Mouse (Mus musculus) forebrain, postnatal 0 days (tissue): ENCODE data around the gene Igf1r. TPM values are rescaled to one million over a fixed set of nuclear protein-coding genes. Genes with fewer than 3 reads are reported as not detected.
A peak's percentile ranks its signal among the peaks of the same experiment; 100 is the strongest.

Source experiments
- ATAC-seq: fragments of 200-750 bp; cut with Nextera tagmentation; 2 replicates; pipeline ENCODE4 v1.8.0; 2017; ENCODE audit warnings: mild to moderate bottlenecking, moderate library complexity
- DNase-seq: peaks from one replicate; pipeline ENCODE4 v3.0.0-alpha.2; 2015
- H3K27ac ChIP-seq: fragments of 300-500 bp; sonication (generic); 2 replicates; pipeline ENCODE4 v1.5.1; 2014; ENCODE audit warnings: low read depth, mild to moderate bottlenecking, antibody characterized with exemption, low read length, moderate library complexity, mixed read lengths
- H3K27me3 ChIP-seq: fragments of 300-500 bp; sonication (generic); 2 replicates; pipeline ENCODE4 v1.6.1; 2014; ENCODE audit warnings: mild to moderate bottlenecking, low read length, mixed read lengths; ENCODE audit not compliant: insufficient read depth
- H3K36me3 ChIP-seq: fragments of 300-500 bp; sonication (generic); 2 replicates; pipeline ENCODE4 v1.6.1; 2014; ENCODE audit warnings: mild to moderate bottlenecking, moderate library complexity; ENCODE audit not compliant: insufficient read depth
- H3K4me1 ChIP-seq: fragments of 300-500 bp; sonication (generic); 2 replicates; pipeline ENCODE4 v1.6.1; 2014; ENCODE audit warnings: antibody characterized with exemption; ENCODE audit not compliant: insufficient read depth
- H3K4me2 ChIP-seq: fragments of 300-500 bp; sonication (generic); 2 replicates; pipeline ENCODE4 v1.6.1; 2014; ENCODE audit warnings: low read depth, mild to moderate bottlenecking, moderate library complexity
- H3K4me3 ChIP-seq: fragments of 300-500 bp; sonication (generic); 2 replicates; pipeline ENCODE4 v1.5.1; 2014; ENCODE audit warnings: low read depth, low read length, mixed read lengths
- H3K9ac ChIP-seq: fragments of 300-500 bp; sonication (generic); 2 replicates; pipeline ENCODE4 v1.6.1; 2014; ENCODE audit warnings: mild to moderate bottlenecking
- H3K9me3 ChIP-seq: fragments of 300-500 bp; sonication (generic); 2 replicates; pipeline ENCODE4 v1.6.1; 2016; ENCODE audit warnings: low read length
- CTCF ChIP-seq: sonication (generic); IDR thresholded peaks from 2 replicates; pipeline ENCODE4 v1.5.1; 2016; ENCODE audit warnings: antibody characterized with exemption, control low read depth, low read depth
- WGBS: fragments of 180-500 bp; shearing (Covaris S2); extraction: QIAGEN DNeasy Blood & Tissue Kit; methylation state at CpG from one replicate; pipeline ENCODE4 v1.1.7; 2014; 5-methylcytosine and 5-hydroxymethylcytosine counted together
- polyA plus RNA-seq: library from polyadenylated mRNA; unstranded; fragments of >200 nt; fragmentation: Nextera tagmentation; extraction: Ambion mirVana; gene quantifications from 2 replicates; pipeline ENCODE4 v1.2.1, GENCODE M21; 2015
- total RNA-seq: library from RNA; depleted of rRNA; stranded (reverse); fragments of >200 nt; gene quantifications from 2 replicates; pipeline ENCODE4 v1.2.3, GENCODE M21; 2014

The Igf1r gene
- total and polyA plus RNA-seq, 2 experiments from 2014 or later = 12.8 to 37.8 TPM

- Histone ChIP-seq H3K36me3 (peaks cover 61% of the 10 kb centered on the region), H3K4me1 (no peaks in the 10 kb centered on the region), H3K4me3 (no peak overlapping the region), H3K27me3 (no peaks in the 10 kb centered on the region), H3K4me2 (no peak overlapping the region), H3K27ac (no peak overlapping the region), H3K9me3 (no peaks in the 10 kb centered on the region), H3K9ac (no peak overlapping the region)
- WGBS = 81% methylated on average over 18 of the region's 18 CpGs
- no peak for DNase-seq
- ATAC-seq = no peak
- TF ChIP-seq CTCF = no peak
These were observed 263.0 kb downstream of the Igf1r start for GRCm38 (mm10) chr7:68215522-68216070.

- no peak for DNase-seq
- no peak for ATAC-seq
- WGBS = 94% methylated on average over 11 of the region's 11 CpGs
- H3K27me3 ChIP-seq = no peaks in the 10 kb centered on the region
- no peak for TF ChIP-seq CTCF
- no peak overlapping the region for H3K9ac ChIP-seq
- H3K36me3 ChIP-seq = peaks cover 52% of the 10 kb centered on the region
- no peak overlapping the region for H3K4me3 ChIP-seq
- H3K9me3 ChIP-seq = no peaks in the 10 kb centered on the region
- no peak overlapping the region for H3K4me2 ChIP-seq
- 0 out of 2 replicates have a peak, but pooled peaks cover 3% of the 10 kb centered on the region for H3K4me1 ChIP-seq
- H3K27ac ChIP-seq = no peak overlapping the region
These were observed 266.3 kb downstream of the Igf1r start for GRCm38 (mm10) chr7:68218879-68219278.

DNA sequence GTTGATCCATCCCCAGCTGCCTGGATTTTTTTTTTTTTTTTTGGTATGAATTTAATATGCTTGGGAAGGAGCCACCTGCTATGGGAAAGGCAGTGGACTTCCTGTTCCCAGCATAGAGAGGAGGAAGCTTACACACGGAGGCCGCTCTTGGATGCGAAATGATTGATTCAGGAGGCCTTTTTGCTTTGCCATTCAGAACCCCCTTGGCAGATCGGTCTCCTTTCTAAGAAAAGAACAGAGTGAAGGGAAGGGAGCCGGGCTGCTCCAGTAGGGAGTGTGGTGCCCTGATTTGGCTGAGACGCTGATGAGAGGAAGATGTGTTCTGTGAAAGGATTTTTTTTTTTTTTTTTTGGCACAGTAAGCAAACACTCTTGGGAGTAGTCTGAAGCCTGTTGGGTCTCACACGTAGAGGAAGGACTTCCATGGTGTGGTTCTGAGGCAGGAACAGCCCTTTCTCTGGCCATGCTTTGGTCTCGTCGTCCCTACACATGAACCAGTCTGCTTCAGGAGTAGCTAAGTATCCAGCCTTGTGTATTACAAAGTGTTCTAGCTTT lies 269.1 kb downstream of the Igf1r start:
- H3K27me3 ChIP-seq = no peaks in the 10 kb centered on the region
- no peak overlapping the region for H3K4me2 ChIP-seq
- H3K27ac ChIP-seq = 0 out of 2 replicates have a peak overlapping the region, but pooled peaks have one; percentile 29
- no peaks in the 10 kb centered on the region for H3K9me3 ChIP-seq
- TF ChIP-seq CTCF = no peak
- WGBS = 33% methylated on average over 9 of the region's 9 CpGs
- ATAC-seq (peak; percentile 70), DNase-seq (peak; percentile 44)
- H3K9ac ChIP-seq = no peak overlapping the region
- no peak overlapping the region for H3K4me3 ChIP-seq
- peaks cover 38% of the 10 kb centered on the region for H3K36me3 ChIP-seq
- 0 out of 2 replicates have a peak, but pooled peaks cover 3% of the 10 kb centered on the region for H3K4me1 ChIP-seq

DNA sequence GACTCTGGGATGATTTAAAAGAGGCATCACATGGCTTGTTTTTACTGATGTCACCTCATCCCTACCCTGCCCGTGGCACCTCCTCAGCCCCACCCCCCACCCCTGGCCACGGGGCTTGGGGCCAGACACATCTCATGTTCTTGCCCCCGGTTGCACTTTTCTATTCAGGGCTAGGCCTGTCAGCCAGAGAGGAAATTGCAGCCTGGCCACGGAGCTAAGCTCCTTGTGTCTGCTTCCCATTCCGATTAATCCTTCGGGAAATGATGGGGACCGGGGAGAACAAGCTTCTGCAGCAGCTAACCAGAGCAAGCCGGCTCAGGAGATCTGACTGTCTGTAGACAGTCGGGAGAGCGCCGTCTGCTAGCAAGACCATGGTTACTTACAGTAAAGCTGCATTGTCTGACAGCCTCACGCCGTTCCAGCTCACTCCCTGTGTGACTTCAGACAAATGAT lies 270.8 kb downstream of the Igf1r start:
- H3K4me3 ChIP-seq = no peak overlapping the region
- peak overlapping the region; percentile 28; the same call in 1 of the 2 replicates for H3K9ac ChIP-seq
- H3K27me3 ChIP-seq = no peaks in the 10 kb centered on the region
- DNase-seq = peak; percentile 31
- ATAC-seq = peak; percentile 45
- TF ChIP-seq CTCF = no peak
- no peak overlapping the region for H3K4me2 ChIP-seq
- 44% methylated on average over 13 of the region's 13 CpGs for whole genome bisulfite sequencing
- H3K27ac ChIP-seq = peak overlapping the region; percentile 50
- no peaks in the 10 kb centered on the region for H3K9me3 ChIP-seq
- 0 out of 2 replicates have a peak, but pooled peaks cover 3% of the 10 kb centered on the region for H3K4me1 ChIP-seq
- H3K36me3 ChIP-seq = peaks cover 31% of the 10 kb centered on the region

DNA sequence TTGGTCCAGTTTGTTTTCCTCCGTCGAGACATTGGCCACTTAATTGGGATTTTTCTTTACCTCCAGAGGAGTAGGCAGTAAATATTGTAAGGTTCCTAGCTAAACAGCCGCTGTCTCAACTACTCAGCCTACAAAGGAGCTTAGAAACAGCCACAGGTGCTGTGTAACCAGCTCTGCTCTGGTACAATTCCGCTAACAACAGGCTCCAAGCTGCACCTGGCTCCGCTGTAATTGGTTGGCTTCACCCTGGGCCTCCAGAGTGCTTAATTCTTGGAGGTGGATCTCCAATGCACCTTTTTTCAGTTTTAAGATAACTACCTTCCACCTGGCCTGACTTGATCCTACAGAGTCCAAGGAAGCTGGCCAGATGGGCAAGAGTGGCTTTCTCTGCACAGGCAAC lies 271.4 kb downstream of the Igf1r start:
- ATAC-seq = no peak
- no peak for TF ChIP-seq CTCF
- DNase-seq = no peak
- no peaks in the 10 kb centered on the region for H3K27me3 ChIP-seq
- H3K4me1 ChIP-seq = 0 out of 2 replicates have a peak, but pooled peaks cover 3% of the 10 kb centered on the region
- H3K36me3 ChIP-seq = peaks cover 25% of the 10 kb centered on the region
- no peak overlapping the region for H3K4me3 ChIP-seq
- H3K9me3 ChIP-seq = no peaks in the 10 kb centered on the region
- no peak overlapping the region for H3K9ac ChIP-seq
- H3K27ac ChIP-seq = peak overlapping the region; percentile 50; the same call in 1 of the 2 replicates
- H3K4me2 ChIP-seq = no peak overlapping the region
- WGBS = 87% methylated on average over 5 of the region's 5 CpGs

GRCm38 (mm10) chr7:68225427-68226054 lies 272.9 kb downstream of the Igf1r start:
- DNase-seq (no peak), ATAC-seq (no peak)
- peaks cover 20% of the 10 kb centered on the region for H3K36me3 ChIP-seq
- no peak overlapping the region for H3K4me3 ChIP-seq
- 76% methylated on average over 9 of the region's 9 CpGs for WGBS
- no peaks in the 10 kb centered on the region for H3K9me3 ChIP-seq
- H3K9ac ChIP-seq = no peak overlapping the region
- no peak overlapping the region for H3K27ac ChIP-seq
- H3K27me3 ChIP-seq = no peaks in the 10 kb centered on the region
- TF ChIP-seq CTCF = no peak
- H3K4me1 ChIP-seq = 0 out of 2 replicates have a peak, but pooled peaks cover 3% of the 10 kb centered on the region
- H3K4me2 ChIP-seq = no peak overlapping the region

- Histone ChIP-seq H3K27me3 (no peaks in the 10 kb centered on the region), H3K4me3 (no peak overlapping the region), H3K4me2 (no peak overlapping the region), H3K9ac (no peak overlapping the region), H3K4me1 (0 out of 2 replicates have a peak, but pooled peaks cover 3% of the 10 kb centered on the region), H3K27ac (no peak overlapping the region), H3K9me3 (no peaks in the 10 kb centered on the region), H3K36me3 (peaks cover 26% of the 10 kb centered on the region)
- DNase-seq = no peak
- 80% methylated on average over 11 of the region's 11 CpGs for WGBS
- TF ChIP-seq CTCF = no peak
- ATAC-seq = no peak
These were observed 274.4 kb downstream of the Igf1r start for GRCm38 (mm10) chr7:68227021-68227420.
